Mouse (Mus musculus) gastrocnemius, postnatal 36 days (tissue): Measurements from ENCODE around the gene Add2. TPM values are rescaled to one million over a fixed set of nuclear protein-coding genes. Genes with fewer than 3 reads are reported as not detected.

Source experiments
- DNase-seq, 2 experiments: peaks; one replicate each; pipeline ENCODE4 v3.0.0; 2022
- intact Hi-C: fragments of 180-260 bp; cut with DNase I; formaldehyde crosslinking; loops from one replicate; pipeline ENCODE4 v1.15.1; 2025
- total RNA-seq, 2 experiments: library from RNA; stranded (reverse); gene quantifications; 2 replicates each; pipeline ENCODE4 v1.2.3; 2021

The Add2 gene
- total RNA-seq, 2 experiments from 2014 or later: 0.05 TPM; not detected in 1

GRCm38 (mm10) chr6:86126953-86127581, 98.6 kb downstream of the Add2 start:
- intact Hi-C loops: loop anchor here (5.0 kb wide), 1 partner anchor 235 kb away; no protein-coding TSS in a partner anchor

GRCm38 (mm10) chr6:86128504-86128903, 100.0 kb downstream of the Add2 start:
- no peak for DNase-seq
- intact Hi-C loops: loop anchor here (5.0 kb wide), 1 partner anchor 234 kb away; no protein-coding TSS in a partner anchor

More at GRCm38 (mm10) chr6:86126953-86127581, 98.6 kb downstream of the Add2 start:
- DNase-seq: peak in 1 of 2 experiments; percentile 32

- intact Hi-C loops: loop anchor here (5.0 kb wide), 1 partner anchor 232 kb away; no protein-coding TSS in a partner anchor
- DNase-seq: no peak
Observed at GRCm38 (mm10) chr6:86129872-86130498, 101.5 kb downstream of the Add2 start.

- no peak for DNase-seq
- intact Hi-C loops: no loop called here
Observed at GRCm38 (mm10) chr6:86133882-86134281, 105.4 kb downstream of the Add2 start.

- intact Hi-C loops: no loop called here
- DNase-seq: no peak
Observed at GRCm38 (mm10) chr6:86136206-86136605, 107.7 kb downstream of the Add2 start.

- intact Hi-C loops: loop anchor here (5.0 kb wide), 1 partner anchor 221 kb away; no protein-coding TSS in a partner anchor
- DNase-seq: no peak
Observed at GRCm38 (mm10) chr6:86141284-86141683, 112.8 kb downstream of the Add2 start.

GRCm38 (mm10) chr6:86141820-86142219, 113.3 kb downstream of the Add2 start:
- peak in 1 of 2 experiments; percentile 36 for DNase-seq
- intact Hi-C loops: loop anchor here (5.0 kb wide), 1 partner anchor 220 kb away; no protein-coding TSS in a partner anchor

GRCm38 (mm10) chr6:86144986-86145385, 116.5 kb downstream of the Add2 start:
- intact Hi-C loops: loop anchor here (5.0 kb wide), 1 partner anchor 217 kb away; no protein-coding TSS in a partner anchor
- DNase-seq: no peak

GRCm38 (mm10) chr6:86148518-86148917, 120.0 kb downstream of the Add2 start:
- no peak for DNase-seq
- intact Hi-C loops: no loop called here

GRCm38 (mm10) chr6:86149001-86149400, 120.5 kb downstream of the Add2 start:
- DNase-seq: no peak
- intact Hi-C loops: no loop called here

GRCm38 (mm10) chr6:86152676-86153075, 124.2 kb downstream of the Add2 start:
- intact Hi-C loops: no loop called here
- no peak for DNase-seq

- peak in 1 of 2 experiments; percentile 17 for DNase-seq
- intact Hi-C loops: no loop called here
Observed at GRCm38 (mm10) chr6:86153436-86153990, 125.0 kb downstream of the Add2 start.

- DNase-seq: no peak
- intact Hi-C loops: no loop called here
Observed at GRCm38 (mm10) chr6:86154006-86154405, 125.5 kb downstream of the Add2 start.

- intact Hi-C loops: no loop called here
- DNase-seq: no peak
Observed at GRCm38 (mm10) chr6:86154481-86154880, 126.0 kb downstream of the Add2 start.

- intact Hi-C loops: no loop called here
- DNase-seq: no peak
Observed at GRCm38 (mm10) chr6:86157253-86158234, 129.1 kb downstream of the Add2 start.

GRCm38 (mm10) chr6:86160878-86161277, 132.4 kb downstream of the Add2 start:
- DNase-seq: no peak
- intact Hi-C loops: no loop called here

- intact Hi-C loops: no loop called here
Observed at GRCm38 (mm10) chr6:86161586-86161985, 133.1 kb downstream of the Add2 start.

GRCm38 (mm10) chr6:86164028-86164427, 135.5 kb downstream of the Add2 start:
- intact Hi-C loops: no loop called here

More at GRCm38 (mm10) chr6:86161586-86161985, 133.1 kb downstream of the Add2 start:
- DNase-seq: no peak

GRCm38 (mm10) chr6:86166426-86166825, 137.9 kb downstream of the Add2 start:
- intact Hi-C loops: no loop called here
- no peak for DNase-seq

More at GRCm38 (mm10) chr6:86164028-86164427, 135.5 kb downstream of the Add2 start:
- no peak for DNase-seq

- no peak for DNase-seq
- intact Hi-C loops: no loop called here
Observed at GRCm38 (mm10) chr6:86167851-86168250, 139.4 kb downstream of the Add2 start.
